Mouse (Mus musculus): ENCODE measurements at regions not wholly inside any gene's neighbourhood (a gene's known extent, or its start where the extent isn't known, plus 50 kb on each side); places are given as distances from the start of the nearest gene placed in this dataset.

DNA sequence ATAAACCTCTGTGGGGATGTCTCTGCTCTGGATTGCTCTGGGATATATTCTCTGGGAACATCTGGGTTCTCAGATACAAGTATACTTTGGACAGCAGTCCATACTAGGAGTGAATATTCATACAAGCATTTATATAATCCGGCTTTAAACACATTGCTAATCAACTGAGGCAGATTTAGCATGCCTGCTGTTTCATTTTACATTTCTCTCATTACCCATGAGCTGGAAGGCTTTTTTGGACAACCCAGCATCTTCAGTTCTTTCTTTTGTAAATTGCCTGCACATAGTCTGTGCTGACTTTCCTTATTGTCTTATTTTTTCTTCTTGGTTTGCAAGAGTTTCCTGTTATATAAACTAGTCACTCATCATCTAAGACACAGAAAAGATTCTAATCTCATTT lies 131.9 kb upstream of the Cp start:
- DNase-seq (ENCODE audit: low read depth in 1 of 2, low spot score in 2 of 2) = no peak
- Histone ChIP-seq H3K27me3 (ENCODE audit: control insufficient read depth, insufficient read depth, low read length) (no peaks in the 10 kb centered on the region), H3K4me3 (ENCODE audit: extremely low read depth, insufficient read depth, insufficient read length) (no peak overlapping the region), H3K4me1 (ENCODE audit: control insufficient read depth, insufficient read depth, insufficient read length) (no peaks in the 10 kb centered on the region), H3K36me3 (ENCODE audit: control insufficient read depth, insufficient read depth, low read length) (no peaks in the 10 kb centered on the region), H3K27ac (ENCODE audit: insufficient read depth, low read length) (no peak overlapping the region)
- 87% methylated on average over 1 of the region's 1 CpGs for WGBS
- TF ChIP-seq POLR2A (IDR thresholded peaks at IDR 0.05; ENCODE audit: low read depth, low read length) = no peak
- no peak for TF ChIP-seq CTCF (IDR thresholded peaks at IDR 0.05; ENCODE audit: extremely low read depth, insufficient read depth, insufficient read length, insufficient replicate concordance)

GRCm38 (mm10) chr3:19828518-19829246 lies 128.2 kb upstream of the Cp start:
- Histone ChIP-seq H3K27me3 (ENCODE audit: control insufficient read depth, insufficient read depth, low read length) (no peaks in the 10 kb centered on the region), H3K4me1 (ENCODE audit: control insufficient read depth, insufficient read depth, insufficient read length) (no peaks in the 10 kb centered on the region), H3K27ac (ENCODE audit: insufficient read depth, low read length) (no peak overlapping the region), H3K36me3 (ENCODE audit: control insufficient read depth, insufficient read depth, low read length) (no peaks in the 10 kb centered on the region), H3K4me3 (ENCODE audit: extremely low read depth, insufficient read depth, insufficient read length) (no peak overlapping the region)
- WGBS = 85% methylated on average over 5 of the region's 5 CpGs
- no peak for DNase-seq (ENCODE audit: low read depth in 1 of 2, low spot score in 2 of 2)
- TF ChIP-seq POLR2A (IDR thresholded peaks at IDR 0.05; ENCODE audit: low read depth, low read length) (no peak), CTCF (IDR thresholded peaks at IDR 0.05; ENCODE audit: extremely low read depth, insufficient read depth, insufficient read length, insufficient replicate concordance) (no peak)

DNA sequence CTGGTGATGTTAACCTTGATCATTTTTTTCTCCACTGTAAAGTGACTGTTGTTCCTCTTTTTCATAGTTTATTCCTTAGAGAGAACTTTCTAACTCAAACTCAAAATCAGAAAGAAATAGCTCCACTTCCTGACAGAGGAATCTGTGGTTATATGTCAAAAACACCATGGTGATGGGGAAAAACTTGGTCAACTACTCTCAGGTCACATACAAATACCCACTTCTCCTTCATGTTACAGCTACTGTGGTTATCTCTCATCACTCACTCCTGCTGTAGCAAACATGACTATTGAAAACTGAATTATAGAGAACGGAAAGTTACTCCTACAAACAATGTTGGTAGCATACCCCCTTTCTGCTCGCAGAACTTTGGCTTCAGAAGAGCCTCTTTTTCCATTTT lies 127.1 kb upstream of the Cp start:
- Histone ChIP-seq H3K27ac (ENCODE audit: insufficient read depth, low read length) (no peak overlapping the region), H3K36me3 (ENCODE audit: control insufficient read depth, insufficient read depth, low read length) (no peaks in the 10 kb centered on the region), H3K27me3 (ENCODE audit: control insufficient read depth, insufficient read depth, low read length) (no peaks in the 10 kb centered on the region), H3K4me1 (ENCODE audit: control insufficient read depth, insufficient read depth, insufficient read length) (no peaks in the 10 kb centered on the region), H3K4me3 (ENCODE audit: extremely low read depth, insufficient read depth, insufficient read length) (no peak overlapping the region)
- WGBS = 24% methylated on average over 2 of the region's 2 CpGs
- no peak for DNase-seq (ENCODE audit: low read depth in 1 of 2, low spot score in 2 of 2)
- TF ChIP-seq CTCF (IDR thresholded peaks at IDR 0.05; ENCODE audit: extremely low read depth, insufficient read depth, insufficient read length, insufficient replicate concordance) (no peak), POLR2A (IDR thresholded peaks at IDR 0.05; ENCODE audit: low read depth, low read length) (no peak)

DNA sequence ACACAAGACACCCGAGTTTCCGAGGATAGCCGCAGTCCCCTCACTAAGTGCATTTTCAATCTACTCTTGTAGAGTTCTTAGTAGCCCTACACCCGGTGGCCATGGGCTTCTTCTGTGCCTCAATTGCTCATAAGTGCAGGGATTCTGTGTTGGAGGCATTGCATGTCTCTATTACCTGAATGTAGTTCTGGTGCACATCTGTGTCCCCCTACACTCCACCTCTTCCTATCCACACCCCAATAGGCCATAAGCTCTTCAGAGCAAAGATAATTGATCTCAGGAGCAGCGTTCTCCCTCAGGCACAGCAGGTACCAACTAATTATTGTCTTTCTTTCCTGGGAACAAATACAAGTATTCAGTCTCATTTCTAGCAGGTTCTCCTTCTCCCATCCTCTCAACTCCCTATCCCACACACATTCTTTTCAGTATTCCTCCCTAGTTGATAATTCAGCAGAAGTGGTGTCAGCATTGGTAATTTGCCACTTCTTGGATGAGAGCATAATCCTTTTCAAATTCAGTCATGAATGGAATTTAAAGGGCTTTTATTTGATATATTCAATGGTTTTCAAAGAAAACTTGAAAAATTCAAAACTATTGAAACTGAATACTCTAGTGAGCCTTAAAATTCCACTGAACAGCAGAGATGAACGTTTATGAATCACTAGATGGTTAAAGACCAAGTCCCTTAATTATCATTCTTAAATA lies 108.7 kb upstream of the Cp start:
- no peak overlapping the region for H3K27ac ChIP-seq (ENCODE audit: insufficient read depth, low read length)
- H3K36me3 ChIP-seq (ENCODE audit: control insufficient read depth, insufficient read depth, low read length) = no peaks in the 10 kb centered on the region
- no peak overlapping the region for H3K4me3 ChIP-seq (ENCODE audit: extremely low read depth, insufficient read depth, insufficient read length)
- H3K4me1 ChIP-seq (ENCODE audit: control insufficient read depth, insufficient read depth, insufficient read length) = no peaks in the 10 kb centered on the region
- WGBS = 80% methylated on average over 6 of the region's 6 CpGs
- no peak for TF ChIP-seq POLR2A (IDR thresholded peaks at IDR 0.05; ENCODE audit: low read depth, low read length)
- TF ChIP-seq CTCF (IDR thresholded peaks at IDR 0.05; ENCODE audit: extremely low read depth, insufficient read depth, insufficient read length, insufficient replicate concordance) = no peak
- no peaks in the 10 kb centered on the region for H3K27me3 ChIP-seq (ENCODE audit: control insufficient read depth, insufficient read depth, low read length)
- no peak for DNase-seq (ENCODE audit: low read depth in 1 of 2, low spot score in 2 of 2)

GRCm38 (mm10) chr3:19848736-19849269 lies 108.1 kb upstream of the Cp start:
- Histone ChIP-seq H3K36me3 (ENCODE audit: control insufficient read depth, insufficient read depth, low read length) (no peaks in the 10 kb centered on the region), H3K4me3 (ENCODE audit: extremely low read depth, insufficient read depth, insufficient read length) (no peak overlapping the region), H3K27ac (ENCODE audit: insufficient read depth, low read length) (no peak overlapping the region), H3K4me1 (ENCODE audit: control insufficient read depth, insufficient read depth, insufficient read length) (no peaks in the 10 kb centered on the region), H3K27me3 (ENCODE audit: control insufficient read depth, insufficient read depth, low read length) (no peaks in the 10 kb centered on the region)
- WGBS = 83% methylated on average over 1 of the region's 1 CpGs
- no peak for DNase-seq (ENCODE audit: low read depth in 1 of 2, low spot score in 2 of 2)
- TF ChIP-seq POLR2A (IDR thresholded peaks at IDR 0.05; ENCODE audit: low read depth, low read length) (no peak), CTCF (IDR thresholded peaks at IDR 0.05; ENCODE audit: extremely low read depth, insufficient read depth, insufficient read length, insufficient replicate concordance) (no peak)

- no peak for DNase-seq (ENCODE audit: low read depth in 1 of 2, low spot score in 2 of 2)
- no peak for TF ChIP-seq POLR2A (IDR thresholded peaks at IDR 0.05; ENCODE audit: low read depth, low read length)
- TF ChIP-seq CTCF (IDR thresholded peaks at IDR 0.05; ENCODE audit: extremely low read depth, insufficient read depth, insufficient read length, insufficient replicate concordance) = no peak
- WGBS = 66% methylated on average over 2 of the region's 2 CpGs
Measured at GRCm38 (mm10) chr3:19882623-19883022, 74.2 kb upstream of the Cp start.

GRCm38 (mm10) chr3:19888405-19888804 lies 68.4 kb upstream of the Cp start:
- H3K27me3 ChIP-seq (ENCODE audit: control insufficient read depth, insufficient read depth, low read length) = no peaks in the 10 kb centered on the region
- TF ChIP-seq POLR2A (IDR thresholded peaks at IDR 0.05; ENCODE audit: low read depth, low read length) (no peak), CTCF (IDR thresholded peaks at IDR 0.05; ENCODE audit: extremely low read depth, insufficient read depth, insufficient read length, insufficient replicate concordance) (no peak)
- no peaks in the 10 kb centered on the region for H3K4me1 ChIP-seq (ENCODE audit: control insufficient read depth, insufficient read depth, insufficient read length)
- no peak for DNase-seq (ENCODE audit: low read depth in 1 of 2, low spot score in 2 of 2)
- H3K4me3 ChIP-seq (ENCODE audit: extremely low read depth, insufficient read depth, insufficient read length) = no peak overlapping the region
- no peaks in the 10 kb centered on the region for H3K36me3 ChIP-seq (ENCODE audit: control insufficient read depth, insufficient read depth, low read length)
- H3K27ac ChIP-seq (ENCODE audit: insufficient read depth, low read length) = no peak overlapping the region

More at GRCm38 (mm10) chr3:19882623-19883022, 74.2 kb upstream of the Cp start:
- no peak overlapping the region for H3K4me3 ChIP-seq (ENCODE audit: extremely low read depth, insufficient read depth, insufficient read length)
- H3K36me3 ChIP-seq (ENCODE audit: control insufficient read depth, insufficient read depth, low read length) = no peaks in the 10 kb centered on the region
- no peak overlapping the region for H3K27ac ChIP-seq (ENCODE audit: insufficient read depth, low read length)
- H3K27me3 ChIP-seq (ENCODE audit: control insufficient read depth, insufficient read depth, low read length) = no peaks in the 10 kb centered on the region
- H3K4me1 ChIP-seq (ENCODE audit: control insufficient read depth, insufficient read depth, insufficient read length) = no peaks in the 10 kb centered on the region

Data from spleen, adult 2 months (tissue).